Mouse (Mus musculus): ENCODE measurements around the gene Gle1. TPM values are rescaled to one million over a fixed set of nuclear protein-coding genes. Genes with fewer than 3 reads are reported as not detected.

Gle1 gene
- polyA plus RNA-seq, 1 experiment from 2014 or later: 23.8 TPM

DNA sequence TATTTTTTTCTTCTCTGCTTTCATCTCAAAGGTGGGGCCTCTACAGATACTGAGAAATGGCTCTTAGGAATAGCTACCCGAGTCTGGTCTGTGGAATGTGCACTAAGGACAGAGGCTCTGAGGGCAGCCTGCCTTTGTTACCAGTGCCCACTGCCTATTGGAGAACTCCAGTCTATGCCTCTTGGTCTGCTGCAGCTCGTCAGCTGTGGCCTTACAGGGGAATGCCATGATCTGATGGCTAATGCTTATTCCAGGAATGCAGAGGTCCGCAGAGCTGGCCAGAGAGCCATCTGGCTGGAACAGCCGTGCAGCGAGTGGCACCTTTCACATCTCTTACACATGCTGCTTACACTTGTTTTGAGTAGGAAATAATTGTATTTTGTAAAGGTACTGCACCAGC, 32.5 kb downstream of the Gle1 start:
- H3K9ac ChIP-seq (ENCODE audit: low read depth, low read length): no peak overlapping the region
- ATAC-seq (ENCODE audit: low read depth): no peak
- no peak overlapping the region for H3K27ac ChIP-seq (ENCODE audit: low read length)
- peaks cover 57% of the 10 kb centered on the region for H3K27me3 ChIP-seq (ENCODE audit: control insufficient read depth, insufficient read depth, low read depth, low read length)
- peaks cover 12% of the 10 kb centered on the region for H3K4me1 ChIP-seq (ENCODE audit: control insufficient read depth, low read depth, low read length)
- WGBS (ENCODE audit: insufficient replicate concordance): 57% methylated on average over 5 of the region's 5 CpGs
- H3K9me3 ChIP-seq (replicated peaks; ENCODE audit: control insufficient read depth, low read length): no peaks in the 10 kb centered on the region
- H3K4me2 ChIP-seq (ENCODE audit: low read depth, low read length): no peak overlapping the region
- no peak overlapping the region for H3K4me3 ChIP-seq (ENCODE audit: low read depth, low read length)
- no peaks in the 10 kb centered on the region for H3K36me3 ChIP-seq (ENCODE audit: control insufficient read depth, insufficient read depth)

- no peak overlapping the region for H3K27ac ChIP-seq (ENCODE audit: low read length)
- no peak overlapping the region for H3K4me3 ChIP-seq (ENCODE audit: low read depth, low read length)
- ATAC-seq (ENCODE audit: low read depth): no peak
- H3K27me3 ChIP-seq (ENCODE audit: control insufficient read depth, insufficient read depth, low read depth, low read length): peaks cover 54% of the 10 kb centered on the region
- H3K36me3 ChIP-seq (ENCODE audit: control insufficient read depth, insufficient read depth): no peaks in the 10 kb centered on the region
- peaks cover 12% of the 10 kb centered on the region for H3K4me1 ChIP-seq (ENCODE audit: control insufficient read depth, low read depth, low read length)
- no peak overlapping the region for H3K4me2 ChIP-seq (ENCODE audit: low read depth, low read length)
- no peak overlapping the region for H3K9ac ChIP-seq (ENCODE audit: low read depth, low read length)
- 57% methylated on average over 5 of the region's 5 CpGs for WGBS (ENCODE audit: insufficient replicate concordance)
- H3K9me3 ChIP-seq (replicated peaks; ENCODE audit: control insufficient read depth, low read length): no peaks in the 10 kb centered on the region
Observed at GRCm38 (mm10) chr2:29968638-29969037, 33.4 kb downstream of the Gle1 start.

DNA sequence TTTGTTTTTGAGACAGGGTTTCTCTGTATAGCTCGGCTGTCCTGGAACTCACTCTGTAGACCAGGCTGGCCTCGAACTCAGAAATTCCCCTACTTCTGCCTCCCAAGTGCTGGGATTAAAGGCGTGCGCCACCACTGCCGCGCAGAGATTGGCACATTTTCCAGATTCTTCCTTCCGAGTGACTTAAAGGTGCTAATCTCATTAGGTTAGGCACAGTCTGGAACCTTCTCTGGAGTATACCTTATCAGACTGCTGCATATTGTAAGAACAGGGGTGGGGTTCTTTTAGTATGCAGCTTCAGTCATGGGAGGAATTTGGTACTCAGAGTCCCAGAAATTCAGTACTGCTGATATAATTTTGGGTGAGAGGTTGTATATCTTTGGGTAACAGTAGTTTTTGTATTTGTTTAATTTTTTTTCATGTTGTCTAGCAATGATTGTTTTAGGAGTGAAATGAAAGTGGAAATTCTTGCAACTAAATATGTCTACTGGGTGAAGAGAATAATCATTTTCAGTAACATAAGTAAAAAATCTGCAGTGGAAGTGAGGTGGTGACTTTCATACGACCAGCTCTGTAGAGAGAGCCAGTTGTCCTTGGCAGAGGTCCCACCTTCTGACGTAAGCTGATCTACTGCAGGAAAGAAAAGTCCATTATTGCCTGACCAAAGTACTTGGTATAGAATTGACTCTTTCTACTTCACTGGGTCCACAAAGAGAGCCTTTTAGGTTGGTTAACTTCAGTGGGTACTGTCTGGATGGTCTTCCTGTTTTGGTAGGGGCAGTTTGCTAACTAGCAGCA, 36.8 kb downstream of the Gle1 start:
- peak; percentile 75 for ATAC-seq (ENCODE audit: low read depth)
- H3K9me3 ChIP-seq (replicated peaks; ENCODE audit: control insufficient read depth, low read length): no peaks in the 10 kb centered on the region
- H3K9ac ChIP-seq (ENCODE audit: low read depth, low read length): no peak overlapping the region
- H3K4me3 ChIP-seq (ENCODE audit: low read depth, low read length): no peak overlapping the region
- H3K27me3 ChIP-seq (ENCODE audit: control insufficient read depth, insufficient read depth, low read depth, low read length): peaks cover 20% of the 10 kb centered on the region
- peak overlapping the region; percentile 61; the same call in 1 of the 2 replicates for H3K27ac ChIP-seq (ENCODE audit: low read length)
- H3K4me1 ChIP-seq (ENCODE audit: control insufficient read depth, low read depth, low read length): peaks cover 9% of the 10 kb centered on the region
- WGBS (ENCODE audit: insufficient replicate concordance): 40% methylated on average over 9 of the region's 9 CpGs
- no peak overlapping the region for H3K4me2 ChIP-seq (ENCODE audit: low read depth, low read length)
- no peaks in the 10 kb centered on the region for H3K36me3 ChIP-seq (ENCODE audit: control insufficient read depth, insufficient read depth)

GRCm38 (mm10) chr2:29973525-29973924, 38.3 kb downstream of the Gle1 start:
- no peak for ATAC-seq (ENCODE audit: low read depth)
- Histone ChIP-seq H3K9me3 (replicated peaks; ENCODE audit: control insufficient read depth, low read length) (no peaks in the 10 kb centered on the region), H3K36me3 (ENCODE audit: control insufficient read depth, insufficient read depth) (peaks cover 3% of the 10 kb centered on the region), H3K4me1 (ENCODE audit: control insufficient read depth, low read depth, low read length) (peaks cover 9% of the 10 kb centered on the region), H3K27ac (ENCODE audit: low read length) (no peak overlapping the region), H3K4me3 (ENCODE audit: low read depth, low read length) (no peak overlapping the region), H3K4me2 (ENCODE audit: low read depth, low read length) (no peak overlapping the region), H3K27me3 (ENCODE audit: control insufficient read depth, insufficient read depth, low read depth, low read length) (peaks cover 6% of the 10 kb centered on the region), H3K9ac (ENCODE audit: low read depth, low read length) (no peak overlapping the region)
- 17% methylated on average over 2 of the region's 2 CpGs for WGBS (ENCODE audit: insufficient replicate concordance)

- Histone ChIP-seq H3K4me1 (ENCODE audit: control insufficient read depth, low read depth, low read length) (peaks cover 4% of the 10 kb centered on the region), H3K9me3 (replicated peaks; ENCODE audit: control insufficient read depth, low read length) (no peaks in the 10 kb centered on the region), H3K4me2 (ENCODE audit: low read depth, low read length) (no peak overlapping the region), H3K27me3 (ENCODE audit: control insufficient read depth, insufficient read depth, low read depth, low read length) (no peaks in the 10 kb centered on the region), H3K27ac (ENCODE audit: low read length) (no peak overlapping the region), H3K36me3 (ENCODE audit: control insufficient read depth, insufficient read depth) (peaks cover 5% of the 10 kb centered on the region), H3K9ac (ENCODE audit: low read depth, low read length) (no peak overlapping the region), H3K4me3 (ENCODE audit: low read depth, low read length) (no peak overlapping the region)
- no peak for ATAC-seq (ENCODE audit: low read depth)
Observed at GRCm38 (mm10) chr2:29977307-29977706, 42.1 kb downstream of the Gle1 start.

DNA sequence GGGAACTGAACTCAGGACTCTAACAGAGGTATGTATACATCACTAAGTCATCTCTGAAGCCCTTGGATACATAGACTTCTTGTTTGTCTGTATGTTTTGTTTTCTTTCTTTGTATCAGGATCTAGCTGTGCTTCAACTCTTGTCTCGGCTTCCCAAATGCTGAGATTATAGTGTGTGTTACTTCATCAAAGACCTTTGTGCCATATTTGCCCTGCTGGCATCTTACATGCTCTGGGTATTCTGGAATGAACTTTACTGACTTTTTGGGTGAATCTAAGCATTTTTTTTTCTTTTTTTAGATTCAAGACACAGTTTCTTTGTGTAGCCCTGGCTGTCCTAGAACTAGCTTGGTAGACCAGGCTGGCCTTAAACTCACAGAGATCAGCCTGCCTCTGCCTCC, 45.4 kb downstream of the Gle1 start:
- 70% methylated on average over 1 of the region's 1 CpGs for WGBS (ENCODE audit: insufficient replicate concordance)
- no peaks in the 10 kb centered on the region for H3K4me1 ChIP-seq (ENCODE audit: control insufficient read depth, low read depth, low read length)
- no peak overlapping the region for H3K4me2 ChIP-seq (ENCODE audit: low read depth, low read length)
- peaks cover 5% of the 10 kb centered on the region for H3K36me3 ChIP-seq (ENCODE audit: control insufficient read depth, insufficient read depth)
- H3K4me3 ChIP-seq (ENCODE audit: low read depth, low read length): no peak overlapping the region
- H3K9ac ChIP-seq (ENCODE audit: low read depth, low read length): no peak overlapping the region
- H3K27me3 ChIP-seq (ENCODE audit: control insufficient read depth, insufficient read depth, low read depth, low read length): no peaks in the 10 kb centered on the region
- ATAC-seq (ENCODE audit: low read depth): no peak
- no peaks in the 10 kb centered on the region for H3K9me3 ChIP-seq (replicated peaks; ENCODE audit: control insufficient read depth, low read length)
- H3K27ac ChIP-seq (ENCODE audit: low read length): no peak overlapping the region

GRCm38 (mm10) chr2:29991962-29992361, 56.7 kb downstream of the Gle1 start:
- peaks cover 3% of the 10 kb centered on the region for H3K36me3 ChIP-seq (ENCODE audit: control insufficient read depth, insufficient read depth)
- H3K27ac ChIP-seq (ENCODE audit: low read length): no peak overlapping the region
- WGBS (ENCODE audit: insufficient replicate concordance): 28% methylated on average over 2 of the region's 2 CpGs
- no peaks in the 10 kb centered on the region for H3K27me3 ChIP-seq (ENCODE audit: control insufficient read depth, insufficient read depth, low read depth, low read length)
- no peak overlapping the region for H3K4me3 ChIP-seq (ENCODE audit: low read depth, low read length)
- H3K4me1 ChIP-seq (ENCODE audit: control insufficient read depth, low read depth, low read length): no peaks in the 10 kb centered on the region
- H3K9me3 ChIP-seq (replicated peaks; ENCODE audit: control insufficient read depth, low read length): no peaks in the 10 kb centered on the region
- no peak for ATAC-seq (ENCODE audit: low read depth)
- H3K9ac ChIP-seq (ENCODE audit: low read depth, low read length): no peak overlapping the region
- H3K4me2 ChIP-seq (ENCODE audit: low read depth, low read length): no peak overlapping the region

- H3K4me2 ChIP-seq (ENCODE audit: low read depth, low read length): no peak overlapping the region
- H3K4me3 ChIP-seq (ENCODE audit: low read depth, low read length): no peak overlapping the region
- ATAC-seq (ENCODE audit: low read depth): no peak
- no peaks in the 10 kb centered on the region for H3K27me3 ChIP-seq (ENCODE audit: control insufficient read depth, insufficient read depth, low read depth, low read length)
- H3K9ac ChIP-seq (ENCODE audit: low read depth, low read length): no peak overlapping the region
- H3K4me1 ChIP-seq (ENCODE audit: control insufficient read depth, low read depth, low read length): no peaks in the 10 kb centered on the region
- peaks cover 16% of the 10 kb centered on the region for H3K36me3 ChIP-seq (ENCODE audit: control insufficient read depth, insufficient read depth)
- H3K9me3 ChIP-seq (replicated peaks; ENCODE audit: control insufficient read depth, low read length): no peaks in the 10 kb centered on the region
- no peak overlapping the region for H3K27ac ChIP-seq (ENCODE audit: low read length)
- WGBS (ENCODE audit: insufficient replicate concordance): 46% methylated on average over 1 of the region's 1 CpGs
Observed at GRCm38 (mm10) chr2:30009101-30009500, 73.9 kb downstream of the Gle1 start.

Measured in liver, embryonic 16.5 days (tissue).